Mouse (Mus musculus) bone marrow macrophage, adult 2 months (primary cell): ENCODE results near the gene Ntrk3. TPM values are rescaled to one million over a fixed set of nuclear protein-coding genes. Genes with fewer than 3 reads are reported as not detected.

ENCODE experiments used
- H3K27ac ChIP-seq: 2 replicates; pipeline ENCODE4 v1.5.1; 2012; ENCODE audit warnings: low read depth, low read length; ENCODE audit not compliant: insufficient read depth
- H3K4me1 ChIP-seq: 2 replicates; pipeline ENCODE4 v1.6.1; 2012; ENCODE audit warnings: low read length; ENCODE audit not compliant: control insufficient read depth, insufficient read depth
- H3K4me3 ChIP-seq: 2 replicates; pipeline ENCODE4 v1.5.1; 2012; ENCODE audit warnings: mild to moderate bottlenecking, low read length, moderate library complexity; ENCODE audit not compliant: insufficient read depth
- CTCF ChIP-seq: IDR thresholded peaks from 2 replicates; pipeline ENCODE4 v1.5.1; 2012; ENCODE audit warnings: low read depth, mild to moderate bottlenecking, low read length, moderate library complexity
- POLR2A ChIP-seq: IDR thresholded peaks from 2 replicates; pipeline ENCODE4 v1.6.1; 2012; ENCODE audit warnings: mild to moderate bottlenecking, low read depth, low read length, borderline replicate concordance
- polyA plus RNA-seq: library from polyadenylated mRNA; stranded (reverse); fragments of >200 nt; gene quantifications from 2 replicates; pipeline ENCODE4 v1.2.4, GENCODE M21; 2012; ENCODE audit not compliant: missing spikeins, insufficient read depth, insufficient read length

The Ntrk3 gene
- polyA plus RNA-seq, 1 experiment, result not detected

DNA sequence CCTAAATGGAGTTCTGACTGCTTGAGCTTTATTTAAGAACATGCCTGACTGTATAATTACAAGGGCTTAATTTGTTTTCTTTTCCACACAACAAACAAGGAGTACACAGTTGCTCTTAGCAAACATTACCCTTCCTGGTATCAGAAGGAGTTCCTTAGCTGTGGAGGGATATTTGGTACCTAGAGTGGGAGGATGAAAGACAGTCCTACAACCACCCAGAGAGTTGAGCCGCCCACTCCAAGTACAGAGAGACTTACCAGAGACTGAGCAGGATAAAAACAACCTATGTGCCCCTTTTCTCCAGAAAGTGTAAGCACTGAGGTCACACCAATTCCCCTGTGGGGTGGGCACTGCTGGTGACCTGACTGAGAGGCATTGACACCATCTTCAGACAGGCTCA, 237.8 kb downstream of the Ntrk3 start:
- no peak for TF ChIP-seq POLR2A
- TF ChIP-seq CTCF, result no peak
- no peaks in the 10 kb centered on the region for H3K4me1 ChIP-seq
- no peak overlapping the region for H3K27ac ChIP-seq
- H3K4me3 ChIP-seq, result no peak overlapping the region

DNA sequence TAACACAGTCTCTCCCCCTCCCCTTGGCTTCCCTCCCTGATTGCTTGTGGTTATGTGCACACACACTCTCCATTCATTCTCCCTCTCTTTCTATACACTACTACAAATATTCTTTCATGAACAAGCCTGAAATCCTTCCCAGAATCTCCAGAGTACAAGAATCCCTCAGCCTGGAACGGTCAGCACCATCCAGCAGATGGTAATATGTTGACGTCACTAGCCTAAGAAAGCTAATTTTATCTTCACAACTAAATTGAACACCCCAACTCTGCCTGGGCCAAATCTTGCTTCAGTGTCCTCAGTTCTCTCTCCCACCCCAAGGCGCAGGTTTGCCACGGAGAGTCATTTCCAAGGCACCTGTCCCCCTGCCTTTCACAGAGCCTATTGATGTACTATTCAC, 239.5 kb downstream of the Ntrk3 start:
- Histone ChIP-seq H3K27ac (no peak overlapping the region), H3K4me1 (no peaks in the 10 kb centered on the region), H3K4me3 (no peak overlapping the region)
- no peak for TF ChIP-seq POLR2A
- TF ChIP-seq CTCF, result no peak

DNA sequence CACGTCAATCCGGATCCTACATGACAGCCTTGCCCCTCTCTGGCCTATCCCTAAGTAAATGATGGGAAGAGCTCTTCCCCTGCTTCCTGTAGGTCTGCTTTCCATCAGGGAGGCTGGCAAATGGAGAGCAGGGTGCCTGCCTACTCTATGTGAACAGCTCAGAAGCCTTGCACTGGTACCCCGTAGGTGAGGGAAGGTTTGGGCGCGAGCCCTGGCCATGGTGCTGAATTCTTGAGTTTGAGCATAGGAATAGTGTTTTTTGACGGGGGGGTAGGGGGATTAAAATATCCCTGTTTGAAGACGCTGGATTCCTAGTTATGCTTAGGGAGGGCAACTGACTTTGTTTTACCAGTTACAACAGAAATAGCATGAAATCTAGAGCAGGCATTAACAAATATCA, 240.0 kb downstream of the Ntrk3 start:
- no peak for TF ChIP-seq POLR2A
- no peak for TF ChIP-seq CTCF
- Histone ChIP-seq H3K27ac (no peak overlapping the region), H3K4me1 (no peaks in the 10 kb centered on the region), H3K4me3 (no peak overlapping the region)

- Histone ChIP-seq H3K4me3 (no peak overlapping the region), H3K27ac (no peak overlapping the region), H3K4me1 (no peaks in the 10 kb centered on the region)
- TF ChIP-seq CTCF (no peak), POLR2A (no peak)
These were observed 244.2 kb downstream of the Ntrk3 start for GRCm38 (mm10) chr7:78493591-78493990.

DNA sequence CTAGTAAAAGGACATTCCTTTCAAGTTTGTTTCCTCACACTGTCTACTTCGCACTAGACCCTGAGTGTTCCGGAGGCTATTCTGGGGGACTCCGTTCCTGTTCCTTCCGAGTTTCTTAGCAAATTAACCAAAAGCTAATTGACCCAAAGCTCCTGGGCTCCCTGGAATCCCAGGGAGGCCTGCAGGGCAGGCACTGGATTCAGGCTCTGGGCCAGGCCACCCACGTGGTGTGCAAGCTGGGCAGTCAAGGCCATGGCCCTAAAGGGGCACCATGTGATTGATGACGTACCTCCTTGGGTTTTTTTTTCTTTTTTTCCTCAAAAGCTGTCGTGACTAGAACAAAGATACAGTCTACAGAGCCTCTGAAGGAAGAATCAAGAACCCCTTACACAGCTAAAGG, 246.6 kb downstream of the Ntrk3 start:
- no peak overlapping the region for H3K4me3 ChIP-seq
- H3K4me1 ChIP-seq, result no peaks in the 10 kb centered on the region
- no peak for TF ChIP-seq POLR2A
- TF ChIP-seq CTCF, result no peak
- no peak overlapping the region for H3K27ac ChIP-seq

GRCm38 (mm10) chr7:78484290-78484689, 253.5 kb downstream of the Ntrk3 start:
- Histone ChIP-seq H3K4me3 (no peak overlapping the region), H3K27ac (no peak overlapping the region), H3K4me1 (no peaks in the 10 kb centered on the region)
- TF ChIP-seq POLR2A (no peak), CTCF (no peak)

GRCm38 (mm10) chr7:78483729-78484128, 254.1 kb downstream of the Ntrk3 start:
- H3K4me3 ChIP-seq, result no peak overlapping the region
- TF ChIP-seq POLR2A (no peak), CTCF (no peak)
- H3K27ac ChIP-seq, result no peak overlapping the region
- H3K4me1 ChIP-seq, result no peaks in the 10 kb centered on the region

DNA sequence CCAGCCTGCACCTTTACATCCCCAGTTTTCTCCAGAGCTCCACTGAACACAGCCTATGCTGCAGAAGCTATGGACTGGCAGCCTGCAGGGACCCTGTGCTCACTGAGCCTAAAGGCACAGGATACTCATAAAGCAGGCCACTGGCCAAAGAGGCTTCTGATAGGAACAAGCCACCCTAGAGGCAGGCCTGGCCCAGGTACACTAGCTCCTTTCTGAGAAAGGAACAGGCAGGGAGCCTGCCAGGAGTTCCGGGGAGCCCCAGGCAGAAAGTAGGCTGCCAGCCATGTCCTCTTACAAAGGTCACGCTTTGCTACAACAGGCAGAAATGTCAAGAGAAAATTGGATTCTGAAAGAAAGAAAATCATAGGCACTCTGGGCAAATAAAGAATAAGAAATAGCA, 254.8 kb downstream of the Ntrk3 start:
- TF ChIP-seq CTCF, result no peak
- TF ChIP-seq POLR2A, result no peak
- Histone ChIP-seq H3K4me3 (no peak overlapping the region), H3K4me1 (no peaks in the 10 kb centered on the region), H3K27ac (no peak overlapping the region)

DNA sequence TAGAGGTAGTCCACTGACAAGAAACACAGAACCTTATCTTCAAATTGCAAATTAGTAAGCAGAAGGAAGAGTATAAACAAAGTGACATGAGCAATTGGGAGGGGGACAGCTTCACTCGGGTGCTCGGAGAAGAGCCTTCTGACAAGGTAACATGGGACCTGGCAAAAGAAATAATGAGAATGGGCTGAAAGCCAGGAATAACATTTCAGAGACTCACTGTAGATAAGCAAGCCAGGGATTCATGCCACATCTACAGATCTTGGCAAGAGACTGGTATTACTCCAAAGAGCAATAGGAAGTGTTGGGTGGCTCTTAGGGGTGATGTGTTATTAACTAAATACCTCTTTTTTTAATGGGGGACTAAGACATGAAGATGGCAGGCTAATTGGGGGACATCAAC, 258.9 kb downstream of the Ntrk3 start:
- no peak overlapping the region for H3K27ac ChIP-seq
- no peak overlapping the region for H3K4me3 ChIP-seq
- no peaks in the 10 kb centered on the region for H3K4me1 ChIP-seq
- no peak for TF ChIP-seq CTCF
- TF ChIP-seq POLR2A, result no peak

GRCm38 (mm10) chr7:78471755-78472154, 266.1 kb downstream of the Ntrk3 start:
- H3K27ac ChIP-seq, result no peak overlapping the region
- TF ChIP-seq POLR2A, result no peak
- no peak for TF ChIP-seq CTCF
- no peaks in the 10 kb centered on the region for H3K4me1 ChIP-seq
- no peak overlapping the region for H3K4me3 ChIP-seq

DNA sequence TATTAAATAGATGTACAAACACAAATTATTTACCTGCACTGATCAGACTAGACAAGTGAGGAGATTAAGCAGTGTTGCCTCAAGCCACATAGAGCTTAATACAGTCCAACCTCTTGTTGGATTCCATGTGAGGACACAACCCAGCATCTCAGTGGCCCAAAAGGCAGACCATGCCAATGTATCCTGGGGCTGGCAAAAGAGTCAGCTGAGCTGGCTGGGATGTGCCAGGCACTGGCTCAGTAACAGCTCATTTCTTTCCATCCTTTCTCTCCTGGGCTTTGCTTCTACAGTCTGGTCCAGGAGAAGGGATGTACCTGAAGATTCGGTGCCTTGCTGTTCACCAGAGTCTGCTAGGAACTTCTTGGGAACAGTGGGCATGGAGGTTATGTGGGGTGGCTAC, 266.5 kb downstream of the Ntrk3 start:
- H3K4me3 ChIP-seq, result no peak overlapping the region
- TF ChIP-seq CTCF (no peak), POLR2A (no peak)
- no peak overlapping the region for H3K27ac ChIP-seq
- no peaks in the 10 kb centered on the region for H3K4me1 ChIP-seq
